Mouse (Mus musculus): ENCODE results near the gene Ppy. TPM values are rescaled to one million over a fixed set of nuclear protein-coding genes. Genes with fewer than 3 reads are reported as not detected.
A peak's percentile ranks its signal among the peaks of the same experiment; 100 is the strongest.

The Ppy gene
- 3.9 and 6.0 TPM in 2 replicates for polyA plus RNA-seq (2015; fragmentation: Nextera tagmentation; extraction: Ambion mirVana)

DNA sequence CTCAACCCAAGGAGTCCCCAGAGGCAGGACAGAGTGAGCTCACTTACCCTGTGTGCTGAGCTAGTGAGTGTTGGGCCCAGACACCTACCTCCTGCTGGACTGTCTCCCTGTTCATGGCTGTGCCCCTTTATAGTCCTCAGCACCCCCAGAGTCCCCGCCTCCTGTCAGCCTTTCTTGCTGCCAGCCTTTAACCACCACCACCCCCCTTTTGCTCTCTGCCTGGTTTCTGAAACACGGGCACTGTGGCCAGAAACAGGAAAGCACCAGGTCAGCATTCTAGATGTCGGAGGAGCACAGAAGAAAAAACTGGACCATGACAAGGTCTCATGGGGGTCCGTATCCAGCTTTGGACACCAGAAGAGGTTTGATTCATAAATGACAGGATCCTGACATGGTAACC, at the start of gene Ppy:
Gene Ppy (minus strand): TSS at position 101 of the 400 bp plus-strand sequence.
- Histone ChIP-seq H3K27ac (ENCODE audit: low read length) (no peak within 1 kb of the TSS), H3K4me3 (ENCODE audit: low read length) (no peak within 1 kb of the TSS), H3K9me3 (ENCODE audit: control insufficient read depth, low read length) (no peaks in the 10 kb centered on the region), H3K36me3 (ENCODE audit: control insufficient read depth, insufficient read depth, low read length) (no peaks in the 10 kb centered on the region), H3K4me1 (ENCODE audit: control insufficient read depth, insufficient read depth, low read length) (0 out of 2 replicates have a peak, but pooled peaks cover 8% of the 10 kb centered on the region), H3K9ac (ENCODE audit: low read depth, low read length) (no peak within 1 kb of the TSS), H3K27me3 (replicated peaks; ENCODE audit: control insufficient read depth, insufficient read depth, low read length) (peaks cover 20% of the 10 kb centered on the region), H3K4me2 (ENCODE audit: low read depth, low read length) (no peak within 1 kb of the TSS)
- no peak for ATAC-seq
- WGBS = 79% methylated on average over 4 of the region's 4 CpGs

DNA sequence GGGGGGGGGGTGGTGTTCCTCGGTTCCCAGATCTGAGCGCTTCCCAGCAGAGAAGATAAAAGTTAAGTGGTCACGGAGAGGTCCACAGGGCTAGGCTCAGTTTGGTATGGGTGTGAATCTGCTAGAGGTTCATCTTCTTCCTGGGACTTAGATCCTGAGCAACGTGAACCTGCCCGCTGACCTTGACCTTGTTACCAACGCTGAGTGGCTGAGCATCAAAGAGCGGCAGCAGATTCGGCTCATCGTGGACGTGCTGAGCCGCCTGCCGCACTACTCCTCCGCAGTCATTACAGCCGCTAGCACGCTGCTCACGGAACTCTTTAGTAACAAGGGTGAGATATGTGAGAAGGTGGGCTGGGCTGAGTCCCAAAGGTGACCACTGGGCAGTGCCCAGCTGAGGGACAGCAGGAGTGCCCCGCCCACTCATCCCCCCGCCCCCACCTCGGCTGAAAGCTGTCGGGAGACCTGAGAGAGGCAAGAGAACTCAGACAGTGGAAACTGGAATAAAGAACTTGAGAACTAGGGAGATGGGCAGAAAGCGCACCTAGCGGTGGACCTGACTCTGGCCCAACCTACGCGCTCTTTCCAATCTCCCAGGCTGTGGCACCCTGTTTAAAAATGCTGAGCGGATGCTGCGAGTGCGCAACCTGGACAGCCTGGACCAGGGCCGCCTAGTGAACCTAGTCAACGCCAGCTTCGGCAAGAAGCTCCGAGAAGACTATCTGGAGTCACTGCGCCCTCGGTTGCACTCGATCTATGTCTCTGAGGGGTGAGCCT, 46.3 kb upstream of the Ppy start:
- ATAC-seq = no peak
- WGBS = 18% methylated on average over 34 of the region's 34 CpGs
- peaks cover 36% of the 10 kb centered on the region for H3K27me3 ChIP-seq (replicated peaks; ENCODE audit: control insufficient read depth, insufficient read depth, low read length)

DNA sequence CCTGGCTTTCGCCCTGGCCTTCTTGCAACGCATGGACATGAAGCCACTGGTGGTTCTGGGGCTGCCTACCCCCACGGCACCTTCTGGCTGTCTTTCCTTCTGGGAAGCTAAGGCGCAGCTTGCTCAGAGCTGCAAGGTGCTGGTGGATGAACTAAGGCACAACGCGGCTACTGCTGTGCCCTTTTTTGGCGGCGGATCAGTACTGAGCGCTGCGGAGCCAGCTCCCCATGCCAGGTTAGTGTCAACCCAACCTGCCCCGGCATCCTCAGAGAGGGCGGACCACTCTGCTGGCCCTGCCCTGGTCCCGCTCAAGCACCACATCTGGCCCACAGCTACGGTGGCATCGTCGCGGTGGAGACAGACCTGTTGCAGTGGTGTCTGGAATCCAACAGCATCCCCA, 45.4 kb upstream of the Ppy start:
- peak overlapping the region; percentile 61 for H3K4me3 ChIP-seq (ENCODE audit: low read length)

More for the DNA sequence above, 46.3 kb upstream of the Ppy start:
- H3K4me3 ChIP-seq (ENCODE audit: low read length) = peak overlapping the region; percentile 61
- peak overlapping the region; percentile 42 for H3K9ac ChIP-seq (ENCODE audit: low read depth, low read length)
- H3K4me2 ChIP-seq (ENCODE audit: low read depth, low read length) = peak overlapping the region; percentile 60
- peaks cover 14% of the 10 kb centered on the region for H3K4me1 ChIP-seq (ENCODE audit: control insufficient read depth, insufficient read depth, low read length)
- H3K27ac ChIP-seq (ENCODE audit: low read length) = no peak overlapping the region
- H3K9me3 ChIP-seq (ENCODE audit: control insufficient read depth, low read length) = no peaks in the 10 kb centered on the region
- H3K36me3 ChIP-seq (ENCODE audit: control insufficient read depth, insufficient read depth, low read length) = no peaks in the 10 kb centered on the region

DNA sequence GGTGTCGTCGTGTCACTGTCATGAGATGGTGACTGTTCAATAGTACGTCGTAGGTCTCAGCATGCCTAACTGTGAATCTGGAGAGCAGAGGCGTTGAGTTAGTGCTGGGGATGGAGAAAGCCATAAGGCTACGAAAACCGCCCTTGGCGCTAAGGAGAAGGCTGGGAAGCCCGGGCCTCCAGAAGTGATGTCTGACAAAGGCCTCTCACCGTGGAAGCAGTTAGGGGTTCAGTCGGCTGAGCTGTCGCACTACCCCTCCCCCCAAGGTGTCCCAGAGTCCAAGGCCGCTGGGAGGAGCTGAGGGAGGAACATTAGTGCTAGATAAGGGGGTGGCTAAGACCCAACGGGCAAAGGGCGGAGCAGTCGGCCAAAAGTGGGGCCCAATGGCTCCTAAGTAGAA, 44.9 kb upstream of the Ppy start:
- peak; percentile 64 for ATAC-seq
- peak overlapping the region; percentile 78 for H3K9ac ChIP-seq (ENCODE audit: low read depth, low read length)
- H3K9me3 ChIP-seq (ENCODE audit: control insufficient read depth, low read length) = no peaks in the 10 kb centered on the region
- H3K27me3 ChIP-seq (replicated peaks; ENCODE audit: control insufficient read depth, insufficient read depth, low read length) = peaks cover 36% of the 10 kb centered on the region
- H3K36me3 ChIP-seq (ENCODE audit: control insufficient read depth, insufficient read depth, low read length) = no peaks in the 10 kb centered on the region
- H3K4me3 ChIP-seq (ENCODE audit: low read length) = peak overlapping the region; percentile 61
- H3K27ac ChIP-seq (ENCODE audit: low read length) = peak overlapping the region; percentile 89
- peak overlapping the region; percentile 60 for H3K4me2 ChIP-seq (ENCODE audit: low read depth, low read length)
- peaks cover 14% of the 10 kb centered on the region for H3K4me1 ChIP-seq (ENCODE audit: control insufficient read depth, insufficient read depth, low read length)
- 9% methylated on average over 16 of the region's 16 CpGs for WGBS

More for the DNA sequence above, 45.4 kb upstream of the Ppy start:
- ATAC-seq = no peak
- Histone ChIP-seq H3K9me3 (ENCODE audit: control insufficient read depth, low read length) (no peaks in the 10 kb centered on the region), H3K27ac (ENCODE audit: low read length) (peak overlapping the region; percentile 21; the same call in 1 of the 2 replicates), H3K27me3 (replicated peaks; ENCODE audit: control insufficient read depth, insufficient read depth, low read length) (peaks cover 36% of the 10 kb centered on the region), H3K4me2 (ENCODE audit: low read depth, low read length) (peak overlapping the region; percentile 60), H3K4me1 (ENCODE audit: control insufficient read depth, insufficient read depth, low read length) (peaks cover 14% of the 10 kb centered on the region), H3K36me3 (ENCODE audit: control insufficient read depth, insufficient read depth, low read length) (no peaks in the 10 kb centered on the region), H3K9ac (ENCODE audit: low read depth, low read length) (peak overlapping the region; percentile 62)
- 13% methylated on average over 17 of the region's 17 CpGs for WGBS

GRCm38 (mm10) chr11:102145471-102146001, 44.4 kb upstream of the Ppy start, which contains the start of gene Nags:
Gene Nags (plus strand): TSS chr11:102145513.
- H3K9ac ChIP-seq (ENCODE audit: low read depth, low read length) = peak within 1 kb of the TSS; percentile 78
- peak; percentile 34 for ATAC-seq
- no peaks in the 10 kb centered on the region for H3K36me3 ChIP-seq (ENCODE audit: control insufficient read depth, insufficient read depth, low read length)
- H3K4me1 ChIP-seq (ENCODE audit: control insufficient read depth, insufficient read depth, low read length) = peaks cover 14% of the 10 kb centered on the region
- peaks cover 36% of the 10 kb centered on the region for H3K27me3 ChIP-seq (replicated peaks; ENCODE audit: control insufficient read depth, insufficient read depth, low read length)
- H3K4me2 ChIP-seq (ENCODE audit: low read depth, low read length) = peak within 1 kb of the TSS; percentile 60
- no peaks in the 10 kb centered on the region for H3K9me3 ChIP-seq (ENCODE audit: control insufficient read depth, low read length)
- peak within 1 kb of the TSS; percentile 89 for H3K27ac ChIP-seq (ENCODE audit: low read length)
- H3K4me3 ChIP-seq (ENCODE audit: low read length) = peak within 1 kb of the TSS; percentile 61
- 2% methylated on average over 50 of the region's 50 CpGs for WGBS

DNA sequence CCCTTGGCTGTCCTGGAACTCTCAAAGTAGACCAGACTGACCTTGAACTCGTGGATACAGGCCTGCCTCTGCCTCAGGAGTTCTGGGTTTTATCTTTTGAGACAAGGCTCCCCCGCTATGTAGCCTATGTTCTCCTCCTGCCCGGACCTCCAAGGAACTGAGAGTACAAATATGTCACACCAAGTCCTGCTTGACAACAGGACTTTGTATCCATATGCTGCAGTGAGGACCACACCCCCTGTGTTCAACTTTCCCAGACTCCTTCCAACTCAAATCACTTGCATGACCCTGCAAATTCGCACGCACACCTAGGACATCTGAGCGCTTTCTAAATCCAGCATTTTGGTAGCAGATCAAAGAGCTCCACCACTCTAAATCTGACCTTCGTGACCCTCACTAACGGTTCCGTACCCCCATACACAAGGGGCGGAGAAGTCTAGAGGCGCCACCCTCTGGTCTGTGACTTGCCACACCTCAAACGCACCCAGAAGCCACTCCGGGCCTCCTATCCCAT, 43.9 kb upstream of the Ppy start:
- WGBS = 22% methylated on average over 13 of the region's 13 CpGs
- H3K9me3 ChIP-seq (ENCODE audit: control insufficient read depth, low read length) = no peaks in the 10 kb centered on the region
- no peaks in the 10 kb centered on the region for H3K36me3 ChIP-seq (ENCODE audit: control insufficient read depth, insufficient read depth, low read length)
- peak; percentile 81 for ATAC-seq
- peak overlapping the region; percentile 78 for H3K9ac ChIP-seq (ENCODE audit: low read depth, low read length)
- H3K27me3 ChIP-seq (replicated peaks; ENCODE audit: control insufficient read depth, insufficient read depth, low read length) = peaks cover 36% of the 10 kb centered on the region
- peak overlapping the region; percentile 60 for H3K4me2 ChIP-seq (ENCODE audit: low read depth, low read length)
- H3K27ac ChIP-seq (ENCODE audit: low read length) = peak overlapping the region; percentile 89
- peak overlapping the region; percentile 61 for H3K4me3 ChIP-seq (ENCODE audit: low read length)
- H3K4me1 ChIP-seq (ENCODE audit: control insufficient read depth, insufficient read depth, low read length) = peaks cover 14% of the 10 kb centered on the region

- Histone ChIP-seq H3K27ac (ENCODE audit: low read length) (peak overlapping the region; percentile 82), H3K27me3 (replicated peaks; ENCODE audit: control insufficient read depth, insufficient read depth, low read length) (peaks cover 24% of the 10 kb centered on the region), H3K9me3 (ENCODE audit: control insufficient read depth, low read length) (no peaks in the 10 kb centered on the region)
Measured at GRCm38 (mm10) chr11:102142355-102142754, 41.2 kb upstream of the Ppy start.

GRCm38 (mm10) chr11:102140508-102140907, 39.4 kb upstream of the Ppy start:
- no peaks in the 10 kb centered on the region for H3K36me3 ChIP-seq (ENCODE audit: control insufficient read depth, insufficient read depth, low read length)
- no peak overlapping the region for H3K4me2 ChIP-seq (ENCODE audit: low read depth, low read length)
- no peak overlapping the region for H3K27ac ChIP-seq (ENCODE audit: low read length)
- peaks cover 5% of the 10 kb centered on the region; the same call in 1 of the 2 replicates for H3K4me1 ChIP-seq (ENCODE audit: control insufficient read depth, insufficient read depth, low read length)
- no peak overlapping the region for H3K4me3 ChIP-seq (ENCODE audit: low read length)
- H3K9me3 ChIP-seq (ENCODE audit: control insufficient read depth, low read length) = no peaks in the 10 kb centered on the region
- H3K9ac ChIP-seq (ENCODE audit: low read depth, low read length) = no peak overlapping the region
- ATAC-seq = no peak
- 1% methylated on average over 5 of the region's 5 CpGs for WGBS
- peaks cover 6% of the 10 kb centered on the region for H3K27me3 ChIP-seq (replicated peaks; ENCODE audit: control insufficient read depth, insufficient read depth, low read length)

More at GRCm38 (mm10) chr11:102142355-102142754, 41.2 kb upstream of the Ppy start:
- peak; percentile 71 for ATAC-seq
- Histone ChIP-seq H3K36me3 (ENCODE audit: control insufficient read depth, insufficient read depth, low read length) (no peaks in the 10 kb centered on the region), H3K4me3 (ENCODE audit: low read length) (peak overlapping the region; percentile 28), H3K9ac (ENCODE audit: low read depth, low read length) (no peak overlapping the region), H3K4me1 (ENCODE audit: control insufficient read depth, insufficient read depth, low read length) (peaks cover 9% of the 10 kb centered on the region), H3K4me2 (ENCODE audit: low read depth, low read length) (peak overlapping the region; percentile 30)
- 46% methylated on average over 7 of the region's 7 CpGs for WGBS

DNA sequence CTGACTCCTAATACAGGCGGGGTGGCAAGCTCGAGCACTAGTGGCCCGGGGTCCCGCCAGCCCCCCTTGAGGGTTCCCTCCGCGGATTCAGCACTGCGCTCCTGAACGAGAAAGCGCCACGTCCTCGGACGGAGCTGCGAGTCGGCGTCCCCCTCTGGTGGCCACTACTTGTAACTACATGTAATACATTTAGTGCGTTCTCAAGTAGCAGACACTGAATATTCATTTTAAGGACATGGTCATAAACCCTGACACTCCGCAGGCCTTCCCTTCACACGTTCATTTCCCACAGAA, 37.3 kb upstream of the Ppy start:
- WGBS = under 1% methylated on average over 18 of the region's 18 CpGs
- H3K36me3 ChIP-seq (ENCODE audit: control insufficient read depth, insufficient read depth, low read length) = no peaks in the 10 kb centered on the region
- peaks cover 5% of the 10 kb centered on the region for H3K4me1 ChIP-seq (ENCODE audit: control insufficient read depth, insufficient read depth, low read length)
- no peak overlapping the region for H3K27ac ChIP-seq (ENCODE audit: low read length)
- no peaks in the 10 kb centered on the region for H3K9me3 ChIP-seq (ENCODE audit: control insufficient read depth, low read length)
- ATAC-seq = no peak; the same call in 1 of the 2 replicates
- no peaks in the 10 kb centered on the region for H3K27me3 ChIP-seq (replicated peaks; ENCODE audit: control insufficient read depth, insufficient read depth, low read length)
- H3K9ac ChIP-seq (ENCODE audit: low read depth, low read length) = peak overlapping the region; percentile 52
- H3K4me2 ChIP-seq (ENCODE audit: low read depth, low read length) = peak overlapping the region; percentile 60
- peak overlapping the region; percentile 31 for H3K4me3 ChIP-seq (ENCODE audit: low read length)
